Mouse (Mus musculus) thymus, postnatal 10 days (tissue): ENCODE measurements at regions not wholly inside any gene's neighbourhood (a gene's known extent, or its start where the extent isn't known, plus 50 kb on each side); places are given as distances from the start of the nearest gene placed in this dataset.

Experiments
- DNase-seq, 2 experiments: peaks; one replicate each; pipeline ENCODE4 v3.0.0; 2021; ENCODE audit warnings: low spot score in 2 of 2

GRCm38 (mm10) chr10:17075147-17075546, 647.9 kb upstream of the Cited2 start:
- DNase-seq, result no peak

- no peak for DNase-seq
These were observed 647.4 kb upstream of the Cited2 start for GRCm38 (mm10) chr10:17075576-17075975.

- DNase-seq, result no peak
These were observed 646.8 kb upstream of the Cited2 start for GRCm38 (mm10) chr10:17076186-17076585.

- DNase-seq, result no peak
These were observed 645.4 kb upstream of the Cited2 start for GRCm38 (mm10) chr10:17077580-17077979.

- no peak for DNase-seq
These were observed 642.2 kb upstream of the Cited2 start for GRCm38 (mm10) chr10:17080818-17081217.

GRCm38 (mm10) chr10:17082926-17083325, 640.1 kb upstream of the Cited2 start:
- no peak for DNase-seq

- DNase-seq, result no peak
These were observed 621.0 kb upstream of the Cited2 start for GRCm38 (mm10) chr10:17102065-17102464.

- no peak for DNase-seq
These were observed 619.6 kb upstream of the Cited2 start for GRCm38 (mm10) chr10:17103416-17103815.

- no peak for DNase-seq
These were observed 616.2 kb upstream of the Cited2 start for GRCm38 (mm10) chr10:17106831-17107230.

- DNase-seq, result no peak
These were observed 611.9 kb upstream of the Cited2 start for GRCm38 (mm10) chr10:17111071-17111470.

GRCm38 (mm10) chr10:17114805-17115204, 608.2 kb upstream of the Cited2 start:
- no peak for DNase-seq

- no peak for DNase-seq
These were observed 593.4 kb upstream of the Cited2 start for GRCm38 (mm10) chr10:17129391-17130163.

- DNase-seq, result no peak
These were observed 592.4 kb upstream of the Cited2 start for GRCm38 (mm10) chr10:17130661-17131060.

GRCm38 (mm10) chr10:17131763-17132162, 591.3 kb upstream of the Cited2 start:
- no peak for DNase-seq

GRCm38 (mm10) chr10:17175385-17175784, 547.6 kb upstream of the Cited2 start:
- DNase-seq, result no peak

- DNase-seq, result no peak
These were observed 546.0 kb upstream of the Cited2 start for GRCm38 (mm10) chr10:17177054-17177453.

GRCm38 (mm10) chr10:17177503-17178278, 545.3 kb upstream of the Cited2 start:
- no peak for DNase-seq

GRCm38 (mm10) chr10:17178627-17179026, 544.4 kb upstream of the Cited2 start:
- no peak for DNase-seq

GRCm38 (mm10) chr10:17184418-17184817, 538.6 kb upstream of the Cited2 start:
- DNase-seq, result no peak

GRCm38 (mm10) chr10:17196205-17196604, 526.8 kb upstream of the Cited2 start:
- no peak for DNase-seq

- DNase-seq, result no peak
These were observed 526.4 kb upstream of the Cited2 start for GRCm38 (mm10) chr10:17196636-17197035.

GRCm38 (mm10) chr10:17200524-17201426, 522.2 kb upstream of the Cited2 start:
- DNase-seq, result peak in 1 of 2 experiments; percentile 3
